Mouse (Mus musculus): Measurements from ENCODE around the gene Ldha. TPM values are rescaled to one million over a fixed set of nuclear protein-coding genes. Genes with fewer than 3 reads are reported as not detected.

Gene Ldha
- total and polyA plus RNA-seq, 3 experiments: 613 to 2,637 (median 1,212) TPM

- peaks cover 3 to 17% of the 10 kb centered on the region in 2 experiments for H3K4me1 ChIP-seq (ENCODE audit: control insufficient read depth in 1 of 2, insufficient read depth in 2 of 2, low read length in 2 of 2)
- peak overlapping the region; percentile 84 to 94 for H3K4me3 ChIP-seq (ENCODE audit: control insufficient read depth in 1 of 2, insufficient read depth in 1 of 2, low read depth in 2 of 2, low read length in 2 of 2)
- H3K79me2 ChIP-seq (ENCODE audit: control insufficient read depth, insufficient read depth, low read length, poor library complexity): peaks cover 31% of the 10 kb centered on the region
- peak; percentile 98 for DNase-seq (ENCODE audit: low read depth, low spot score)
- peak overlapping the region; percentile 86 for H3K27ac ChIP-seq (ENCODE audit: control insufficient read depth, low read depth, low read length)
- no peaks in the 10 kb centered on the region for H3K9me3 ChIP-seq (replicated peaks; ENCODE audit: insufficient read depth, low read length)
- peak overlapping the region; percentile 94 for H3K9ac ChIP-seq (ENCODE audit: control insufficient read depth, low read depth, low read length, poor library complexity, severe bottlenecking)
- peaks cover 21 to 23% of the 10 kb centered on the region in 2 experiments for H3K36me3 ChIP-seq (ENCODE audit: control insufficient read depth in 1 of 2, insufficient read depth in 2 of 2, low read length in 2 of 2)
- H3K27me3 ChIP-seq (ENCODE audit: control insufficient read depth in 1 of 2, insufficient read depth in 2 of 2, low read length in 2 of 2): no peaks in the 10 kb centered on the region
- TF ChIP-seq ZC3H11A (IDR thresholded peaks at IDR 0.05; ENCODE audit: low read depth, low read length): no peak
- peak; percentile 98 for TF ChIP-seq ZMIZ1 (IDR thresholded peaks at IDR 0.05; ENCODE audit: low read depth, low read length)
- TF ChIP-seq USF2 (IDR thresholded peaks at IDR 0.05; ENCODE audit: borderline replicate concordance in 1 of 2, insufficient read depth in 1 of 2, low read depth in 1 of 2, low read length in 2 of 2): no peak
- TF ChIP-seq ELF1 (IDR thresholded peaks at IDR 0.05; ENCODE audit: low read depth, low read length): no peak; the same call in 1 of the 2 replicates
- peak; percentile 31; the same call in 1 of the 2 replicates for TF ChIP-seq CHD2 (IDR thresholded peaks at IDR 0.05; ENCODE audit: low read length)
- peak; percentile 98 for TF ChIP-seq POLR2A (IDR thresholded peaks at IDR 0.05; ENCODE audit: control insufficient read depth in 1 of 2, insufficient read depth in 1 of 2, low read depth in 1 of 2, low read length in 2 of 2, poor library complexity in 1 of 2)
- TF ChIP-seq ZNF384 (IDR thresholded peaks at IDR 0.05; ENCODE audit: low read depth, low read length): no peak
- TF ChIP-seq ZKSCAN1 (IDR thresholded peaks at IDR 0.05; ENCODE audit: low read depth, low read length): no peak
- TF ChIP-seq JUND (IDR thresholded peaks at IDR 0.05; ENCODE audit: low read depth, low read length): no peak
- TF ChIP-seq MXI1 (IDR thresholded peaks at IDR 0.05; ENCODE audit: low read depth, low read length): peak; percentile 99
- peak; percentile 2; the same call in 1 of the 2 replicates for TF ChIP-seq TCF12 (IDR thresholded peaks at IDR 0.05; ENCODE audit: low read depth, low read length)
- TF ChIP-seq TBP (IDR thresholded peaks at IDR 0.05; ENCODE audit: low read depth, low read length): peak; percentile 96
- no peak for TF ChIP-seq GABPA (IDR thresholded peaks at IDR 0.05; ENCODE audit: low read depth, low read length)
- peak; percentile 68 for TF ChIP-seq NRF1 (IDR thresholded peaks at IDR 0.05; ENCODE audit: insufficient read depth, low read depth, low read length, poor library complexity, severe bottlenecking)
- 0 out of 2 replicates have a peak, but pooled peaks have one; percentile 1 for TF ChIP-seq GATA1 (IDR thresholded peaks at IDR 0.05; ENCODE audit: low read depth, low read length)
- TF ChIP-seq NELFE (IDR thresholded peaks at IDR 0.05; ENCODE audit: low read depth, low read length): peak; percentile 100
- TF ChIP-seq RAD21 (IDR thresholded peaks at IDR 0.05; ENCODE audit: low read depth, low read length): no peak
- TF ChIP-seq ETS1 (IDR thresholded peaks at IDR 0.05; ENCODE audit: low read depth, low read length): peak; percentile 73
- TF ChIP-seq MAFK (IDR thresholded peaks at IDR 0.05; ENCODE audit: borderline replicate concordance, low read depth, low read length): no peak
- no peak for TF ChIP-seq MEF2A (IDR thresholded peaks at IDR 0.05; ENCODE audit: extremely low read depth, insufficient replicate concordance, low read depth, low read length, poor library complexity, severe bottlenecking)
- TF ChIP-seq USF1 (IDR thresholded peaks at IDR 0.05; ENCODE audit: low read depth, low read length): peak; percentile 82
- TF ChIP-seq TAL1 (IDR thresholded peaks at IDR 0.05; ENCODE audit: low read length): peak; percentile 1; the same call in 1 of the 2 replicates
- no peak for TF ChIP-seq KAT2A (conservative IDR thresholded peaks at IDR 0.05; ENCODE audit: low read depth, low read length)
- TF ChIP-seq POLR2AphosphoS5 (IDR thresholded peaks at IDR 0.05; ENCODE audit: borderline replicate concordance, low read depth, low read length): 0 out of 2 replicates have a peak, but pooled peaks have one; percentile 57
- peak in 1 of 2 experiments; percentile 7; a peak in 1 of 4 replicates for TF ChIP-seq EP300 (IDR thresholded peaks at IDR 0.05; ENCODE audit: low read depth in 1 of 2, low read length in 2 of 2)
- TF ChIP-seq SMC3 (IDR thresholded peaks at IDR 0.05; ENCODE audit: low read depth, low read length): no peak
- TF ChIP-seq CTCF (IDR thresholded peaks at IDR 0.05 in 2 of 3, conservative IDR thresholded peaks at IDR 0.05 in 1 of 3; ENCODE audit: control insufficient read depth in 1 of 3, insufficient read depth in 1 of 3, low read depth in 2 of 3, low read length in 3 of 3, poor library complexity in 1 of 3, severe bottlenecking in 1 of 3): 0 out of 6 replicates have a peak, but pooled peaks of 1 of the 3 experiments have one; percentile 9
- TF ChIP-seq E2F4 (IDR thresholded peaks at IDR 0.05; ENCODE audit: borderline replicate concordance, low read depth, low read length): peak; percentile 62; the same call in 1 of the 2 replicates
- TF ChIP-seq CHD1 (IDR thresholded peaks at IDR 0.05; ENCODE audit: low read depth, low read length): no peak
- peak; percentile 26; the same call in 1 of the 2 replicates for TF ChIP-seq RCOR1 (IDR thresholded peaks at IDR 0.05; ENCODE audit: low read depth, low read length)
- peak; percentile 99 for TF ChIP-seq MYC (IDR thresholded peaks at IDR 0.05; ENCODE audit: low read depth, low read length)
- TF ChIP-seq MAZ (IDR thresholded peaks at IDR 0.05; ENCODE audit: low read depth, low read length): peak; percentile 99
- TF ChIP-seq BHLHE40 (IDR thresholded peaks at IDR 0.05; ENCODE audit: borderline replicate concordance, low read depth, low read length): peak; percentile 51
- no peak for TF ChIP-seq UBTF (IDR thresholded peaks at IDR 0.05; ENCODE audit: borderline replicate concordance, insufficient read depth, low read depth, low read length)
Observed at GRCm38 (mm10) chr7:46845211-46845977, 4.1 kb downstream of the Ldha start.

All from MEL (cell line).